Mouse (Mus musculus) frontal cortex, adult (tissue): ENCODE results near the gene Tm4sf4.

ENCODE experiments used
- ATAC-seq: cut with Nextera tagmentation; 2 replicates; pipeline ENCODE4 v1.9.2; 2017; ENCODE audit warnings: mild to moderate bottlenecking, moderate library complexity, mixed read lengths; ENCODE audit not compliant: low TSS enrichment

Gene Tm4sf4

DNA sequence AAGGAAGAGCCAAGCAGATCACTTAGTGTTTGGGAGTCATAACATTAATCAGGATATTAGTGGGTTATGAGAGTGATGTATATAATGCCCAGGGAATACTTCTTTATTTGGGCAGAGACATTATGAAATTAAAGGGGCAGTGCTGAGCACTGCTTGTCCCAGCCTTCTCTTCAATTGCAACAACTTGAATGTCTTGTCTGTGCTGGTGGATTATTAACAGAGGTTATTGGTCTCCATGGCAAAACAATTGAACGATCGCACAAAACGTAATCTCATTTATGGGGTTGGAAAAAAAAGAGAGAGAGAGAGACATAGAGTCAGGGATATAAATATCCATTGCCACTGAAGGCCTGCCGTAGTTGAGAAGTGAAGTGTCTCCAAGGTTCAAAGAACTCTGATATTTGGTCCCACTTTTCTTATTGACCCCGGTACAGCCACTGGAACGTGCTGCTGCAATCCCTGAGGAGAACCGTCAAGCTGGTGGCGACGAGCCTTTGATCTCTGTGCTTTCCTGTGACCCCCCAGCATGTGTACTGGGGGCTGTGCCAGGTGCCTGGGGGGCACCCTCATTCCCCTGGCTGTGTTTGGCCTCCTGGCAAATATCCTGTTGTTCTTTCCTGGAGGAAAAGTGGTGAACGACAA lies at the start of gene Tm4sf4:
Gene Tm4sf4, plus strand, starts transcription at position 226 of the 642 bp plus-strand sequence.
- no peak for ATAC-seq

DNA sequence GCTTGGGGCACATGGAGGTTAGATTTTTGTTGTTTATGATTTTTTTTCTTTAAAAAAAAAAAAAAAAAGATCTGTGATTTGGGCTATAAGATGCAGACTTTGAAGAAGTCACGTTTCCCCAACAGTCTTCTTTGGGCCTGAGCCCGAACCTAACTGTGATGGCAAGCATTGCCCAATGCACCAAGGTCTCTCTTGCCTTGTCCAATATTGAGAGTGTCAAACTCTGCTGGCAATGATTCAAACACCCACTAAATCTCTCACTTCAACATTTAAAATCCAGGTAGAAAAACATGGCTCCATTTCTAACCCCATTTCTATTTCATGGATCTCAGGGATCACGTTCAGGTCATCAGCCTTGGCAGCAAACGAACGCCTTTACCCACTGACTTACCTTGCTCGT lies 38.7 kb upstream of the Tm4sf4 start:
- ATAC-seq, result no peak

DNA sequence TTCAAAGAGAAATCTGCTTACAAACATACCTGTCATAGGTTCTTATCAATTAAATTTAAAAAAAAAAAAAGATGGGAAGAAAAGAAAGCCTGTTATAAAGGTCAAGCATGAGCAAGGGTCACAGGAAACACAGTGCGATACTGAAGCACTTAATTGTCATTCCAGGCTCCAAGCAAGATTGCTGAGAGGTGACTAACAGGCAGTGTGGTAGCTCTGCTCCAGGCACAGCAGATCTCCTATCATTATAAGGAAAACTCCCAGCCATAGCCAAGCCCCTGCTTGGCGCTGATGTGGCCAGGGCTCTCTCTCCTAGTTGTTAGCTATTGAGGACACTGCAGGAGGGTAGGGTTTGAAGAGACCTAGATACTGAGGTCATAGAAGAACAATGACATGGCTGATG lies 38.2 kb upstream of the Tm4sf4 start:
- ATAC-seq, result no peak

DNA sequence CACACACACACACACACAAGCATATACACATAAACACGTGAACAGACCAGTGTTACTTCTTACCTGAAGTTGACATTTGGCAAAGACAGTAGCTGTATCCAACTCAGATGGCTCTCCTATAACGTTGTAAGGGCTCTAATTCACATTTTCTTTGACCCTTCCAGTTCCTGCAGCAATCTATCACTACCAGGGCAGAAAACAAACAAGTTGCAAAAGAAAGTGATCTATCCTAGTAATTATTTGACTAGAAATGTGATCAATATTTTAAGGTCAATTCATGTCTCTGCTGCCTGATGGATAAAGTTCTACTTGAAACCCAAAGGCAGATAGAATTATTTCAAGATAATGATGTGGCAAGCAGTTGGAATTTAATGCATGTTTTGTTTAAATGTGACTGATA lies 37.5 kb upstream of the Tm4sf4 start:
- ATAC-seq, result no peak

DNA sequence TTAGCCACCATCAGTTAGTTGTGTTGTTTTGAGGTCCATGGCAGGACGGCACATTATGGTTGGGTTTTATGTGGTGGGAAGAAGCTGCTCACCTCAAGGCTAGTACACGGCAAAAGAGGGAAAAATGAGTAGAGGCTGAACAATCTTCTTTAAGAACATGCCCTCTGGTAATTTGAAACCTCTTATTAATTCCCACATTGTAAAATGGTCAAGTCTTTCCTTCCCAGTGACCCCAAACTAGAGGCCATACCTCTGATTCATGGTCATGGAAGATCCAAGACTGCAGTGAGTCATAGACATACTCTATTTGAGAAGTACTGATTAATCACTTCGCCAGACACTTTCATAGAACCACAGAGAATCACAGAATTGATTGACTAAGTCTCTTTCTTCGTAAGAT lies 13.6 kb upstream of the Tm4sf4 start:
- ATAC-seq, result no peak

DNA sequence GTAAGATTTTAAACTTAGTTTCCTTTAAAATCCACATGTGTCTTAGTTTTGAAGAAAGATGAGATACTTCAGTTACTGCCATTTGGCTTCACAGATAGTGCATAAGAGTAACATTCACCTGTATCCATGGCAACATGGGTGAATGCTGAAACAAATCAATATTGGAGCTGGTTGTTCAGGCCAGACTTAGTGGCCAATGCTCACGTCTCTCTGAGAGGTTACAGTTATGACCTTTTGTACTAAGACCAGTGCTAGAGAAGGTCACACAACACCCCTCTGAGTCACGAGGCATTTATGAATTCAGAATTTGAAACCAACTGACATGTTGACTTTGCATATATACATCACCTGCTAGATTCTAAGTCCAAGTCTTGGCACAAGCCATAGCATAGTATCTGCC lies 4.9 kb upstream of the Tm4sf4 start:
- ATAC-seq, result no peak

DNA sequence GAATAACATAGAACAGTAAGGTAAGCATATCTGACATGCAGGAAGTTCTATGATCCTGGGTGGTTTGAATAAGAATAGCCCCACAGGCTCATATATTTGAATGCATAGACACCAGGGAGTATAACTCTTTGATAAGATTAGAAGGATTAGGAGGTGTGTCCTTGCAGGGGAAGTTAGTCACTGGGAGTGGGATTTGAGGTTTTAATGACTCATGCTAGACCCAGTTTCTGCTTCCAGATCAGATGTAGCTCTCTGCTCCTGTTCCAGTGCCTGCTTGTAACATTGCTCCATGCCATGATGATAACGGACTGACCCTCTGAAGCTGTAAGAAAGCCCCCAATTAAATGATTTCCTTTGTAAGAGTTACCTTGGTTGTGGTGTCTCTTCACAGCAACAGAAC lies 4.5 kb upstream of the Tm4sf4 start:
- no peak for ATAC-seq

DNA sequence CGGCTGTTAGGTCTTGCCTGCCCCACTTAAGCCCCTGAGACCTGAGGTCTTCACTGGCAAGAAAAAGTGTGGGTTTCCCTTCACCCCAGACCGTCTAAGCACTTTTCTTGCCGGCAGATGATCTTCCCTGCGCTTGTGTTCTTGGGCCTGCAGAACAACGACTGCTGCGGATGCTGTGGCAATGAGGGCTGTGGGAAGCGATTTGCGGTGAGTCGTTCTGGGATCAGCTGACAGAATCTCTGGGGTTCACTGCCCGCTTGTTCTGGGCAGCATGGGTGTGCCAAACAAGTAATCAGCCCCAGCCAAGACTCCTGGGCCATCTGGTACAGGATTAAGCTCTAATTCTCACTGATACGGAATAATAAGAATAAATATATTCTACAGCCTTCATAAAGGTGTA lies 1.2 kb downstream of the Tm4sf4 start:
- no peak for ATAC-seq

DNA sequence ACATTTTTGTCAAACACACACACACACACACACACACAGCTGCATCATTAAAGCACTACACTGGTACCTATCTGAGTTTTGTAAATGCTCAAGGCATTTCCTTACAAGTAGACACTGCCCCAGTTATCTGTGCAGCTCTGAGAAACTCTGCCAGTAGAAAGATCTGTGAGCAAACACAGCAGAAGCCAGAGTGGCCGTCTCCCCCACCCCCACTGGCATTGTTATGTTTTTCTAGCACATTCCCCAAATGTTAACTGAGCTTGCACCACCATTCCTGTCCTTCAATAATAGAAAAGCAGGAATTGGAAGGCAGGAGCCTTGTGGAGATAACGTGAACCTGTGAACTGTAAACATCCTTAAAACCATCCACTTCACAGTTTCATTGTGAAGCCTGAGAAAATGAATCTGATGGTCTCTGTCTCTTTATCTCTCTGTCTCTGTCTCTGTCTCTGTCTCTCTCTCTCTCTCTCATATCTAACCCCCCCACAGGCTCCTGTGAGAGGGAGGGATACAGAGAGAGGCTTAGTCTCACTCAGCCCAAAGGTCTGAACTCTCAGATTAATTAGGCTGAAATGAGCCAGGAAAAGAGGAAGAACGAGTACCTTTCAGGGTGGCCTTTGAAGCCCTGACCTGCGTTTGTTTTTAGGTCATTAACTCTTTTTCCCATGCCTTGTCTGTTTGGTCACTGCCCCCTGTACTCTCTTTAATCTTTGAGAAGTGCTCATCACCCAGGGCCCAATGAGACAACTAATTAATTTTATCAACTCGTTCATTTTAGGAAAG lies 3.8 kb downstream of the Tm4sf4 start:
- ATAC-seq, result no peak

DNA sequence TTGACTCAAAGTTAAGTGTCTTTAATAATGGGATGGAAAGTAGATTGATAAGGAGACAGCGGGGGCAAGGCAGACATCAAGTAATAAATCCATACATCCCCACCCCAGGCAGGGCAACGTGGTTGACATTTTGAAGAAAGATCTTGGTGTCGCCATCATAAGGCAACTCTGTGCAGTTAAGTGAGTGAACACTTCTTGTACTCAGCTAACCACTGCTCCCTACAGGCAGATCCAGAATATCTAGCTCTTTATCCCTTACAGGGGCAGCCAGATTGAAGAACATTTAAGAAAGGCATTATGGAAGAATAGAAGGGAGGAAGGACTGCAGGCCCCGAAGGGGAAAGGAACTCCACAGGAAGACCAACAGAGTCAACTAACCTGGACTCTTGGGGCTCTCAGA lies 4.4 kb downstream of the Tm4sf4 start:
- peak; percentile 65; the same call in 1 of the 2 replicates for ATAC-seq

DNA sequence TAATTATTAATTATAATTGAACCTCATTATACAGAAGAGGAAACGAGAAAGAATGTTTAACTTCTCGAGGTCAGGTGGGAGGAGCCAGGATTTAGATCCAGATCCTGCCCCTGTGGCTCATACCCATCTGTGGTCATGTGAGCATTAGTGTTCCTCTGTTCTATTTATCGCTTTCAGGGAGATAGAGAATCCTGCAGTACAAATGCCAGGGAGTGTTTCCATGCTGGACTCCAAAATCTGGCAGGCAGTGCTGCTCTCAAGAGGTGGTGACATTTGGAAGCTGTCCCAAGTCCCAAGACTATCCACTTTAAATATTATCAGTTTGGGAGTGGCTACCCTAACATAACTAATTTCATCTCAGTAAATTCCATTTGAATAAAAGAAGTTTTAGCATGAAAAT lies 6.6 kb downstream of the Tm4sf4 start:
- no peak for ATAC-seq

DNA sequence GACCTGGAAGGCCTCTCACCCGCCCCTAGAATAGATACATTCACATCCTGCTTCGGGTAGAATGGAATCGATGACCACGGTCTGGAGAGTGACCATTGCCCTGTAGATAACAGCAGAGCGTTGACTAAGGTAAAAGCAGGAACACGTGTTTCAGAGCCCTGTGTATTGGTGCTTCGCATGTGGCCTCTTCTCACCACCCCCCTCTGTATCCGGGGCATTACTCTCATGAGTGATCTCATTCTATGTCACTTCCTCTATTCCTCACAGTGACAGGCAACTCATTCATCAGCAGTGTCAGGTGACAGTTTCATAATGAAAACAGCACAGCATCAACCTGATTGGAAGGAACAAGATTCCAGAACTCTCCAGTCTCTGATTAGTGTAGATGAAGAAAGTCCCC lies 10.2 kb downstream of the Tm4sf4 start:
- ATAC-seq, result no peak

DNA sequence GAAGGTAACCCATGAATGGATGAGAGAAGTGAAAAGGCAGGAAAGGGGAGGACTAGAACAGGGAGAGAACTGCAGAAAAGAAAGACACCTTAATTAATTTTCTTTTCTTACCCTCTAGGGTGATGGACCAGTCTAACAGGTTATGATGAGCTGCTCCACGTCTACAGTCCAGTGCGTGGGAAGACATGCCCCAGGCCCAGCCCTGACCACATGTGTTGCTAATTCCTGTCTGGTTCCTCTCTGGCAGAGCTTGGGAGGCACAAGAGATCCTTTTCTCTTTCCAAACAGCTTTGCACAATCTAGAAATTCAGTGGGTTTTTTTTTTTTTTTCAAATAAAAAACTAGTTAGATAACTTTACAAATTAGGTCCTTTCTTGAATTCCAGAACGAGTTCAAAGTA lies 15.8 kb downstream of the Tm4sf4 start:
- no peak for ATAC-seq

DNA sequence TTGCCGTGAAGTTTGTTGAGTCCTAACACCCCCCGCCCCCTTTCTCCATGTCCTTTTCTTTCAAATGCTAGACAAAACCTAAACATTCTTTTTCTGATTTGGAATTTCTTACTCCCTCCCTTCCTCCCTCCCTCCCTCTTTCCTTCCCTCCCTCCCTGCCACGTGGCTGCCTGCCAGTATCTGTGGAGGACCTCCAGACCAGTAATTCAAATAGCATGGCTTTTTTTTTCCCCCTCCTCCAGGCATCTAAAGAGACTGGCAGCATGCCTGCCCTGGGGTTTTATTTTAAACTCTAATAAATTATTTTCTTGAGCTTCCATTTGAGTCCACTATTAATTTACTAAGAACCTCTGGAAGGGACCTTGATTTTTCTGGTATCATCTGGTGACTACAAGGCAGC lies 20.6 kb downstream of the Tm4sf4 start:
- no peak for ATAC-seq

DNA sequence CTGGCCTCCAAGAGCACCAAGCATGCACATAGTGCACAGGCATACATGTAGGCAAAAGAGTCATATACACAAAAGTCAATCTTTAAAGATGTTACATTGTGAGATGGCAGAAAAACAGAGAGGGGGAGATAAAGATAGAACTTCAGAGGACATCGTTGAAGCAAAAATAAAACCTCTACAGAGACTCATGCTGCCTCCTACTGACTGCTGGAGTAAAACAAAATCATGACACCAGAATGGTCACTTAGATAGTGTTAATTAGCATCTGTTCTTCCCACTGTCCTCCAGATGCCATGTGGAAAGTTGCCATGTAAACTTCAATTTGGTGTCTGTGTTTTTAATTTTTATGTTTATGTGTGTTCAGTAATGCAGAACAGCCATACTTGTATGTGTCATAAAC lies 22.8 kb downstream of the Tm4sf4 start:
- ATAC-seq, result peak; percentile 83

DNA sequence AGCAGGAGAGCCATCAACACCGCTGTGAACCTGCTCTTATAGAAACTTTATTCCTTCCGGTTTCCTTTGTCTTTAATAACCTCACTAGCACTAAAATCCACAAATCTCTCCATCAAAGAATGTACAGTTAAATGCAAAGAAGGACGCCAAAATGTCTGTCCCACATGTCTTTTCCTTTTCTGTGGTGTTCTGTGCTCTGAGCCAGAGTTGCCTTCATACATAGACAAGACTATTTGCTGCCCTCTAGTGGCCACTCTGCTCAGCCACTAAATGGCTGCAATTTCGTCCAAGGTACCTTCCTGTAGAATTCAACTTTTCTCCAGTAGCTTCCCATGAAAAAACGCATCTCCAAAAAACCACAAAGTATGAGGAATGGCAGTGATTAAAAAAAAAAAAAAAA lies 23.3 kb downstream of the Tm4sf4 start:
- ATAC-seq, result peak; percentile 97

DNA sequence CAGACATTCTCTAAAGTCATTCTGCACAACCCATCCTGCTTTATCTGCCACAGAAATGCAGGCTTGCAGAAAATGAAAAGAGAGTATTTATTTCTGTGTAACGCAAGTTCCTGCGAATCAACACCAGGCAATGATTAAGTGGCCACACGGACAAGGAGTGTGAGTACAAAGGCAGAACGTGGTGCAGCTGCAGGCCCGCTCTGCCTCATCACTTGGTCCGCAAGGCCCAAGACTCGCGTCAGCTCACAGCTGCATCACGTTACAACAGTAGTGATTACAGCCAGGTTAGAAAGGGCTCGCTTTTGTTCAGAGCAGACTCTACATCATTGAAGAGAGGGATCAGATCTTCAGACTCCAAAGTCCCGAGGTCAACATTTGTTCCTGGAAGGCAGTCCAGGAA lies 33.5 kb downstream of the Tm4sf4 start:
- ATAC-seq, result no peak

DNA sequence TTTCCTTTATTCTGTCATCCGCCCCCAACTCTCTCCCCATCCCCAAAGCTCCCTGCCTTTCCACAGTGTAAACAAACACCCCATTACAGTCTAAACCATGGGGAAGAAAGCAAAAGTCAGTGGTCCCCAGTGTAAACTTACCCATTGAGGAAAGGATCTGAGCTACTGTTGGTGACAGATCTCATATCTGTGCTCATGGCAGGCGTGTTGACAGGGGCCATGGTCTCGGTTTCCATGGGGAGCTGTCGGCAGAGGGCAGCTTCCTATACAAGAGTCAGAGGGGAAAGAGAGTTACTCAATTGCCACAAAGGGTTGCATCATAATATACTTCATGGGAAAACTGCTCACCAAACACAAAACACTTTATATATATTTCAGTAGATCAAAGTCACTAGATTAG lies 38.2 kb downstream of the Tm4sf4 start:
- no peak for ATAC-seq

DNA sequence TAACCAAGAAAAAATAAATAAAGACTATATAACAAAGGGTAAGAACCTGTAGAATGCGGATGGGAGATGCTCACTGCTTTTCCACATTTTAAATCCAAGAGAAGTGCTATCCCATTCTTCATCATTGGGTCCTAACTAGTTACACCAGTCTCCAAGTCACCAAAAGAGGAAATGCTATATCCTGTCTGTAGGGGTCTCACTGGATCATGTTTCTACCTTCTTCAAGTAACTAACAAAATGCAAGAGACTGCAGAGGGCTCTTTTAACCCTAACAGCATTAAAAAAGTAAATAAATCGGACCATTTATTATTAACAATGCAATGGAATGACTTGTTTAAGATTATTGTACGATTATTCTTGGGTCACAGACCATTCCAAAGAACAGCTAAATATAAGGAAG lies 41.2 kb downstream of the Tm4sf4 start:
- ATAC-seq, result peak; percentile 68

DNA sequence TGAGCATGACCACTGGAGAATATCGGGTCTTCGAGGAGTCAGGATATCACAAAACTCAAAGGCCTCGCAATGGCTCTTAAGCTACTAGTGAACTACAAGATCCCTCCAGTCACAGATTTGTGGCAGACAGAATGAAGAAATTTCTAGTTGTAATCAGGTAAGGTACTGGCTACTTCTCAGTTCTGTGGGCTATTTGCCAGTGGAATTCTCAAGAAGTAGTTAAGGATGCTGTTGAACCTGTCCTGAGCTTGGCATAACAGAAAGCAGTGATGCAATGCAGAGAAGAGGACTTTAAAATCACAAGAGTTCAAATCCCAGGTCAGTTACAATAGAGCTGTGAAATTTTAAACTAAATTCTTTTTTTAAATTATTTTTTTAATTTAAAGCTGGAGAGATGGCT lies 44.2 kb downstream of the Tm4sf4 start:
- no peak for ATAC-seq

DNA sequence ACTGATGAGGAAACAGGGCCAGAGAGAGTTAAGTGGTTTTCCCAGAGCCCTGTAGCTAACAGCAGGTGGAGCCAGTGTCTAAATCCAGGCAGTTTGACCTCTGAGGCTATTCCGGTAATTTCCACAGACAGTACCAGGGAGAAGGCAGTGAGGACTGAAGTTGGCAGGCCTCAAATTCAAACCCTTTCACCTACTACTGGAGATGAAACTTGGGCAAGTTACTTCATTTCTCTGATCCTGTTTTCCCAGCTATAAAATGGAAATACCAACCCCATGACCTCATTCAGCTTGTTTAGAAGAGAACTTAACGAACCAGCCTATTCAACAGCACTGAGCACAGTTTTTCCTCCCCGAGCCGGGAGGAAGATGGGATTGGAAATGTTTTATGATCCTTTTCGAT lies 45.2 kb downstream of the Tm4sf4 start:
- ATAC-seq, result peak; percentile 69

DNA sequence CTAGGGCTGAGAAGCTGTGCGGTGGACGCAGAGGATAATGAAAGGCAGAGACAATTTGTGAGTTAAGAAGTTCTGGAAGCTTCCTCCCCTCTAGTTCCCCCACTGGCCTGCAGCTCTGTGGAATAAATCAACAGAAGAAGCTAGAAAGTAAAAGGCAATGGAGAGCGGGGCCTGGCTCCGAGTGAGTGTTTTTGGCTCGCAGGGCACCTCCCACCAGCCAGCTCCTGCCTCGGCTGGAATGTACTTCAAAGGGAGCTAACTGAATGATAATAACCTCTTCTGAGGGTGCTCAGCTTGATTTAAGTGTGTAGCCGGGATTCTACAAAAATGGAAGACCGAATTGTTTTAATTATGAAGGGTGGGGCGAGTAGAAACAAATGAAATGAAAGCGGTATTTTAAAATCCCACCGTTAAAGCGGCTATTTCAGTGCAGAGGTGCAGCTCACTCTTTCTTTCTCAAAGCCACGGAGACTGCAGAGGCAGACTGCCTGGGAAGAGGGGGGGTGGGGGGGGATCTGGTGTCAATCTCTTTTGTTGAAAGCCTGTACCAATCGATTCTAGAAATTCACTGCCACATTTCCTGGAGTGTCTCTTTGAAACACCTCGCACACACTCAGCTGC lies 46.0 kb downstream of the Tm4sf4 start:
- ATAC-seq, result peak; percentile 85

DNA sequence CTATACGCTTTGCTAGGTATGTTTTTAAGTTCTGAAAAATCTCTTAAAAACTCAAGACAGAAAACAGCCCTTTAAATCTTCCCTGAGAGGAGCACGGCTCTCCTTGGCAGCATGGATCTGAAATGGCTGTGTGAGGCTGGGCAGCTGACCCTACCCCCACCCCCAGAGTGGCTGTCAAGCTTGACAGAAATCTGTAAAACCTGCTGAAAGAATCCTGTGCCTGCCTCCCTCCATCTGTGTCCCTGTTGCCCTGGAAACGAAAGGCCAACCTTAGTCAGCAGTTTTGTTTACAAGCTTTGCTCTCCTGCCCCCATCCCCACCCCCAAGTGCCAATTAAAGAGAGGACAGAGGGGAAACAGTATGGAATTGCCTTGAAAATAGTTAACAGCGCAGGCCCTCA lies 47.3 kb downstream of the Tm4sf4 start:
- no peak for ATAC-seq
